Mouse (Mus musculus) thymus, postnatal 25 days (tissue): ENCODE data around the gene Ttc39d.
A peak's percentile ranks its signal among the peaks of the same experiment; 100 is the strongest.
"Not testable (repeated sequence)": the region's sequence is repeated elsewhere in the genome, so short reads cannot be mapped to it uniquely, and the experiment has no call there.

Experiments
- DNase-seq: peaks from one replicate; pipeline ENCODE4 v3.0.0; 2022

Ttc39d gene

DNA sequence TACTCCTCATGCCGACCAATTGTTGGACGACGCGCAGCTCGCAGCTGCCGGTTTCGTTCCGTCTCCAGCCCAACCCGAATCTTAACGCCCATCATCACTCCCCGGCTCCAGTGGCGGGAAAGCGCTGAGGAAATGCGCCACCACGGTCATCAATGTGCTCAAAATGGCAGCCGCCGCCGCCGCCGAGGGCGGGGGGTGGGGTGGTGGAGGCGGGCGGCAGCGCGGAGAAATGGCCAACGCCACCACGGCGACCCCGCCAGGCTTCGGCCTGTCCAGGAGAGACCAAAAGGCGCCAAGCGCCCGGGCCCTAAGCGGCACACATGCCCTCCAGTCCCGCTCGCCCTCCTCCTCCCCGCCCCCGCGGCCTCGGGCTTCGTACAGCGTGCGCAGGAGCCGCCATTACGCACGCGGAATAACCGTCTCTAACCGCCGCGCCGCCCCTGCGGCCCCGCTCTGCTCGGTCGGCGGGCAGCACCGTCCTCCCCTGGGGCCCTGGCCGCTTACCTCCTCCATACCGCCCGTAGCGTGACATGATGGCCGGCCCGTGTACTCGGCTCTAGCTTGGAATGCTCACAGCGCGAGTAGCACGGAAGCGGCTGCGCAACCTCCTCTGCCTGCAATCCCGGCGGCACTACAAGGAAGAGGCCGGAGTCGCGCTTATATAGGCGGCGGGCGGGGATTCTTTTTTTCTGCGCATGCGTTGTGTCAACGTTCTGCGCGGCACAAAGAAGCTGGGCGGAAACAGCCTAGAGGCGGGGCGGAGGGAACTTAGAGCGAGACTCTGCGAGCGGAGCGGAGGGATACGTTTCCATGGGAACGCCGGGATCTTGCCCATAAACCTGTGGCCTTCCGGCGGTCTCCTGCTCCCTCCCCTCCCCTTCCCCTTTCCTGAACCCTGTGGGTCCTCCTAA is at the start of gene Ttc39d, which contains the start of gene Srsf7:
Gene Ttc39d (plus strand): TSS at position 790 of the 911 bp plus-strand sequence.
Gene Srsf7 (minus strand): TSS at position 637 of the 911 bp plus-strand sequence.
- peak; percentile 98 for DNase-seq

- DNase-seq, result peak; percentile 34
Observed at GRCm38 (mm10) chr17:80157489-80157888, 49.8 kb upstream of the Ttc39d start.

- no peak for DNase-seq
Observed at GRCm38 (mm10) chr17:80160454-80160853, 46.8 kb upstream of the Ttc39d start.

- no peak for DNase-seq
Observed at GRCm38 (mm10) chr17:80163991-80164390, 43.3 kb upstream of the Ttc39d start.

- no peak for DNase-seq
Observed at GRCm38 (mm10) chr17:80165741-80166140, 41.5 kb upstream of the Ttc39d start.

- no peak for DNase-seq
Observed at GRCm38 (mm10) chr17:80166346-80166745, 40.9 kb upstream of the Ttc39d start.

DNA sequence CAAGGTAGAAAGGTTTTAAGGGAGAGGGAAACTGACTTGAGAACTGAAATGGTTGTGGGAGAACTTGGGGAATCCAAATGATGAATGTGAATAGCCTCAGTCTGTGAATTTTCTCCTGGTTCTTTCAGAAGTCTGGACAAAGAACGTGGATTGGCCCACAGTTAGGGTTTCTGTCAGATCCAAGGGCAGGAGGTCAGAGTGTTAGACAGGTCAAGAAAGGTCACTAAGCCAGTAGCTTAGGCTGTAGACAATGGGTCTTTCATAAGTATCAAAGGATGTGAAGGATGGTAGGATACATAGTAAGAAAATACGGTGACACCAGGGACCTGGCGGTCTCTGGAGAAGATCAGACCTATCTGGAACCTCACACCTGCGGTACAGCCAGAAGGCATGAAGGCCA is 39.8 kb upstream of the Ttc39d start:
- no peak for DNase-seq

DNA sequence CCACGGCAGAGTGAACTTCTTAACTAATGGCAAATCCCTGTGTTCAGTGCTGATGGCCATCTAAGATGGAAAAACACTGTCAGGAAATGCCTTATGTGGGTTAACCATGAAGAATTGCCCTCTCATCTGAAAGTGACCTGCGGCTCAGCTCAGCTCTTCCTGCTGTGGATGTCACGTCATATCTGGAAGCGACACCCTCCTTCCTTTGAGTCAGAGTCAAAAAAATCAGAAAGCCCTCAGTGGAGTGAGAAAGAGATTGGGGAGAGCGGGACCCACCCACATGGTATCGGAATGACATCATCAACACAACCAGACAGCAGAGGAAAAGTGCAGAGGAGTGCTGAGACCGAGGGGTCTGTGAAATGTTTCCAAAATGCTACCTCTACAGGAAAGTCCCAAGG is 39.4 kb upstream of the Ttc39d start:
- DNase-seq, result no peak

DNA sequence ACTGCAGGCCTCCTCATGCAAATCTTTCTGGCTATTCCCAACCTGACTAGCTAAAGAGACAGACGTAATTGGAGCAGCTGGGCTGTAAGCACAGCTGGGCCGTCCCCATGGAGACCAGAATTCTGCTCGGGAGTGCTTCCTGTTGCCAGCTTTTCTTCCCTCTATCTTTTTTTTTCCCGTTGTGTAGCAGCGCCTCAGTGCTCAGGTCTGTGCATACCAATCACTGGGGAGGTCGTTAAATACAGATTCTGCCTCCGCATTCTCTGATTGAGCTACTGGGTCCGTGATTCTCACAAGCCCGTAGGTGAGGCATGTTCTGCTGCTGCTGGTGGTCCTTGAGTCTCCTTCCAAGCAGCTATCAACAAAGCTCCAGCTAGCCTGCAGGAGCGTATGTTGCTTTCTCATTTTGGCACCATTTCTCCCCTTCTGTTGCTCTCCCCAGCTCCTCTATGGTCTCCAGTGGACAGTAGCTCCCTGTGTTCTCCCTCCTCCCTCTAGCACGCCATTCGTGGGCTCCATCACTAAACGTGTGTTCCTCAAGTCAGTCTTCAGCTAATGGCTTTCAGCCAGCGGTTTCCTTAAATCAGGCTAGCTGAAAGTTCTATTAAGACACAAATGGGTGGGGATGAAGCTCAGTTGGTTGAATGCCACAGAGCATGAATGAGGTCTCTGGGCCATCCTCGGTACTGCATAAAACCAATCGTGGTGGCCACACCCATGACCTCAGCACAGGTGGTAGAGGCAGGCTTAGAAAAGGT is 38.7 kb upstream of the Ttc39d start:
- no peak for DNase-seq

DNA sequence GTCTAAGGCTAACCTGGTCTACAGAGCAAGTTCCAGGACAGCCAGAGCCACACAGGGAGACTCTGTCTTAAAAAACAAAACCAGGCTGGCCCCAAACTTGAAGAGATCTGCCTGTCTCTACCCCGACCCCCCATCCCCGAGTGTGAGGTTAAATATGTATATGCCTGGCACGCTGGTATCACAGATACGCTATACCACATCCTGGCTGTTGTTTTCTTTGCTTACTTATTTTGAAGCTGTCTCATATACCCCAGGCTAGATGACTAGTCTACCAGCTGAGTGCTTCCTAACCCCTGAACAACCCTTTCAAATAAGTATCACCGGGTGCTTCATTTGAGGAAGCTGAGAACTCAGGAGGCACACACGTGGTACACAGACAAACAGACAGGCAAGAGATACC is 37.5 kb upstream of the Ttc39d start:
- DNase-seq, result no peak

GRCm38 (mm10) chr17:80170951-80171350 is 36.3 kb upstream of the Ttc39d start:
- no peak for DNase-seq

GRCm38 (mm10) chr17:80171948-80172347 is 35.3 kb upstream of the Ttc39d start:
- DNase-seq, result no peak

DNA sequence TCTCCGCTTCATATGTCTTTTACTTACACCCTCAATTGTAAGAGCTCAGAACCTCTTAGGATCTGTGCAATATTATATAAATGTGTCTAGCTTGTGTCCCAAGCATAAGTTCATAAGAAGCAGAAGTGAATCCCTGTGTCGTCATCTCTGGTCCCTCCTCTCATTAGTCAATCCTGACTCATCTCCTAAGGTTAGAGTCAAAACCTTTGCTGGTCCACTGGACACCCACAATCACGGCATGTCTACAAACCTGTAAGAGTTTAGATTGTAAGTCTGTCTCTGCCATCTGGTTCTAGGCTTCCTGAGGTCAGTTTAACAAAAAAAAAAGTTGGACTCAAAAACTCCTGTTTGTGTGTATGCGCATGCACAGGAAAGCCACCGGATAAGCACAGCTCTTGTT is 34.5 kb upstream of the Ttc39d start:
- DNase-seq, result no peak

DNA sequence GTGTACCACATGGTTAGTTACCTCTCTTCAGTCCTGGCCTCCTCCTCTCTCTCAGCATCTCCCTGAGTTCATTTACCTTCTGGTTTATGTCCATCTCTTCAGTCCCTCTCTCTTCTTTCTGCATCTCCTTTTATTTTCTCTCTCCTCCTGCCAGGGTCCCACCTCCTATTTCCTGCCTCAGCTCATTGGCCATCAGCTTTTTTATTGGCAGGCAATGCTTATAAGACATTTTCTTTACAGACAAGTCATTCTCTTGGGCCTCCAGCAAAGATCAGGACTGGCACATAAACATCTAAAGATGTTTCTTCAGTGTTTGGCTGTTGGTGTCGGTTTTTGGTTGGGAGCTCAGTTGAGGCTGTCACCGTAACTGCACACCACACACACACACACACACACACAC is 33.6 kb upstream of the Ttc39d start:
- no peak for DNase-seq

DNA sequence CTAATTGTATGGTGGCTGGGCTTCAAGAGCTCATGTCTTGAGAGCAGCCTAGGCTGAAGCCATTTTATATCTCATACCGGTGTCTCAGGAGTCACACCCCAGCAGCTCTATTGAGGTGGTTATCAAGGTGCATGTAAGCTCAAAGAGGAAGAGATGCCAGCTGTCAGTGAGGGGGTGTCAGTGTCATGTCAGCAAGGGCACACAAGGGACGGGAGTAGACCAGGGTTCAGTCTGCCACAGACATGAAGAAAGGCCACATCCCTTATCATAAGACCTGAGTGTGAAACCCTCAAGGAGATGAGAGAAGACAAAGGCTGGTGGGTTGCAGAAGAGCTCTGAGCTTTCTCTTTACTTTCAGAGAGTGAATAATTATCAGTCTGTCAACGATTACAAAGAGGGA is 33.1 kb upstream of the Ttc39d start:
- peak; percentile 48 for DNase-seq

- DNase-seq, result peak; percentile 49
Observed at GRCm38 (mm10) chr17:80174699-80175385, 32.4 kb upstream of the Ttc39d start.

GRCm38 (mm10) chr17:80175386-80175739 is 31.9 kb upstream of the Ttc39d start:
- DNase-seq, result peak; percentile 22

GRCm38 (mm10) chr17:80175966-80176365 is 31.3 kb upstream of the Ttc39d start:
- no peak for DNase-seq

DNA sequence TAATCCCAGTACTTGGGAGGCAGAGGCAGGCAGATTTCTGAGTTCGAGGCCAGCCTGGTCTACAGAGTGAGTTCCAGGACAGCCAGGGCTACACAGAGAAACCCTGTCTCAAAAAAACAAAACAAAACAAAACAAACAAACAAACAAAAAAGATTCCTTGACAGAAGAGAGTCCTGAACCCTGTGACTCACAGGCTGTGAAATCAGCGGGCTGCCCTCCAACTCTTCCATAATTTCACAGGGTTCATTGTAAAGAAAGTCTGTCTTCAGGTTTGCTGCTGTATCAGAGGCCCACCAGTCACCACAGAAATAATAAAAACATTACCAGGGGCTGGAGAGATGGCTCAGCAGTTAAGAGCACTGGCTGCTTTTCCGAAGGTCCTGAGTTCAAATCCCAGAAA is 28.4 kb upstream of the Ttc39d start:
- DNase-seq, result not testable (repeated sequence)

GRCm38 (mm10) chr17:80179959-80180358 is 27.3 kb upstream of the Ttc39d start:
- DNase-seq, result peak; percentile 78

DNA sequence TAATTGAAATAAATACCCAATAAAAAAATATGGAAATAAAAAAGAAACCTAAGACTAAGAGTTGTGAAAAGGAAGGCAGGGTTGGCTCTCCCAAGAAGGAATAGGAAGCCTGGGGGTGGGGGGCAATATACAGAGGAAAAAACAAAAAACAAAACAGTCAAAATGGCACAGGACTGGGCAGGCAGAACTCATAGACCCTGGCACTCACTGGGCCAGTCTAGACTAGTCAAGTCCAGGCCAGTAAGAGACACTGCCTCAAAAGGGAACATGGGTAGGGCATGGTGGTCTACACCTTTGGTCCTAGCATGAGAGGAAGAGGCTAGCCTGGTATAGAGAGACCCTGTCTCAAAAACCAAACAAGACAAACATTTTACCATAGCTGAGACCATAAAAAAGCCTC is 26.8 kb upstream of the Ttc39d start:
- no peak for DNase-seq

DNA sequence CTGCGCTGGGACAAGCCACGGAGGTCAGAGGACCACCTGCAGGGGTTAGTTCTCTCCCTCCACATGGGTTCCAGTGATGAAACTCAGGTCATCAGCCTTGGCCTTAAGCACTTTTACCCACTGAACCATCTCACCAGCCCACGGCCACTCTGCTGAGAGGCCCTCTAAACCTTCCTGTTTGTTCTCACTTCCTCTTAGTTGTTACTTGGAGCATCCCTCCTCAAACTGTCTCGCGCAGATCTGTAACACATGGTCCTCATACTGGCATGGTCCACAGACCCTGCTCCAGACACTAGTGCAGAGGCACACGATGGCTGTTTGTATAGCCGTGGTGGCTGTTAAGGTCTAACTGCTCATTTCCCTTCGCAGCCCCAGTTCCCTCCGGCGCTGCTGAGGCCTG is 23.6 kb upstream of the Ttc39d start:
- DNase-seq, result no peak

GRCm38 (mm10) chr17:80193075-80193474 is 14.2 kb upstream of the Ttc39d start:
- no peak for DNase-seq
